Mouse (Mus musculus) spleen, postnatal 36 days (tissue): ENCODE results near the gene Gm3383.
"Not testable (repeated sequence)": the region's sequence is repeated elsewhere in the genome, so short reads cannot be mapped to it uniquely, and the experiment has no call there.

ENCODE experiments used
- DNase-seq, 2 experiments: peaks; one replicate each; pipeline ENCODE4 v3.0.0; 2022; ENCODE audit warnings: low spot score in 2 of 2, mixed read lengths in 1 of 2

Gm3383 gene

DNA sequence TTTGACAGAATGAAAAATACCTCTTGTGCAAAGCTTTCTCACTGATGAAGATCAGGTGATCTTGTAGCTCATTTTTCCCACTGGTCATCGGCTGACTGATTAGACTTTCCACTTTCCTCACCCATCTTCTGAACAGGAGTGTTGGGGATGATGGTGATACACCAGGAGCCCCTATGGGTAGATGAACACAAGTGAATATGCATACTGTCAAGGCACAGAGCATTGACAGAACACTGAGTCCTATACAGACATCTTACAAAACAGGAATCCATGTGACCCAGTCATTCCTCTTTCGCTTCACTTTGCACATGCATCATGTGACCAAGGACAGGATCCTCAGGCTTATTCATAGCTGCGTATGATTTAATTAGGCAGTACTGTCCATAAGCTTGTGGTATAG, at the start of gene Gm3383:
Gene Gm3383 (minus strand): TSS at position 101 of the 400 bp plus-strand sequence.
- DNase-seq = not testable (repeated sequence)

DNA sequence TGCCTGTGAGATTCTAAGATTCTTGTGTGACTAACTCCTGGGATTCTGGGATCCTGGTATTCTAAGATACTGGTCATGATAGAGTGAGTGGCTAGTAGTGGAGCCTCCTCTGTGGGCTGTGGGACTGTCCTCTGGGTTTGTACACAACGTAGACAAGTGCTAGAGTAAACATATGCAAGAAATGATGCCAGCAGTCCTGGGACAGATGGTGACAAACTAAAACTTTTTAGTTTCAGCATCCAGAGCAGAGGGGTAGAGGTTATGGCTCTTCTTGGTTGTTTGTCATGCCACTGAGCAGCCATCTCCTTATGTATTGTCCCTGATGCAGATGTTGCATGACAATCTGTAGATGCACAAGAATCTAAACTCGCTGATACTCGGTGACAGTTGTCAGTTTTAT, 48.1 kb upstream of the Gm3383 start:
- not testable (repeated sequence) for DNase-seq

DNA sequence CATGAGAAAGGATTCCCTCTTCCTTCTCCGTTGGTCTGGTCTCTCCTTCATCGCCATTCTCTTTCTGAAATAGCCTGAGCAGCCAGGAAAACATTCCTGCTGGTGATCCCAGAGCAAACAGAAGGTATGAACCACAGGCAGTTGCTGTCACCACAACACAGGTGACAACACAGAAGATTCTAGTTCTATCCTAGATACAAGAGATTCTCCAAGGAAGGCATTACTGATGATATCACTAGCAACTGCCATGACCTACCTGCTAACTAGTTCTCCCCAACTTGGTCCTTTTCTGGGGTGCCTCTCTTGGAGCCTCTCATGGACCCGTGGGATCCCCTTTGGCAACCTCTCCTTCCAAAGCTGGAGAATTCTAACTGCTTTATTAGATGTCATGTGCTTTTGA, 22.4 kb upstream of the Gm3383 start, which contains the start of gene Gm3424:
Gene Gm3424 (minus strand): TSS at position 101 of the 400 bp plus-strand sequence.
- not testable (repeated sequence) for DNase-seq

DNA sequence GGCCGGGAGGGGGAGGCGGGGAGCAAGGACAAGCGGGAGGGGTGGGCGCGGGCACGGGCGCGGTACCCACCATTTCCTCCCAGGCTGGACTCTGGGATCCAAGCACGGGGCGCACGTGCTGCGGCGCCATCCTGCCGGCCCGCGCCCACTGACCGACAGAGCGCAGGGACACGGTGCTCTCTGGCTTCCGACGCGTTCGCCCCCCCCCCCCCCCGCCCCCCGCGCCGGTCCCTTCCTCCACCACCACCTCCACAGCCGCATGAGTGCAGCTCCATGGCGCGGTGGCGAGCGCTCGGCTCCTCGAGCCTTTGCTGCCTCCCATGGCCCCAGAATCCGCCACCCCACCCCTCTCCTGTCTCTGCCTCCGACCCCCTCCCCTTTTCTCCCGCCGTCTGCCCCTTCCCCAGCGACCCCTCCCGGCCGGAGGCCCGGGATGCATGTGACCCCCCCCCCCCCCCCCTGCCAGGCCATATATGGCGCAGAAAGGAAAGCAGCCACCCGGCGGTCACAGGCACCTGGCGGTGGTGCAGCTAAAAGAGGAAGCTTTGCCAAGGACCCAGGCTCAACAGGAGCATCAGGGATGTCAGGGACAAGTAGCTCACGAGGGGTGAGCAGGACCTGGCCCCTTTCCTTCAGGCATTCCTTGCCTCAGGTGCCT, 5.0 kb upstream of the Gm3383 start:
- not testable (repeated sequence) for DNase-seq

DNA sequence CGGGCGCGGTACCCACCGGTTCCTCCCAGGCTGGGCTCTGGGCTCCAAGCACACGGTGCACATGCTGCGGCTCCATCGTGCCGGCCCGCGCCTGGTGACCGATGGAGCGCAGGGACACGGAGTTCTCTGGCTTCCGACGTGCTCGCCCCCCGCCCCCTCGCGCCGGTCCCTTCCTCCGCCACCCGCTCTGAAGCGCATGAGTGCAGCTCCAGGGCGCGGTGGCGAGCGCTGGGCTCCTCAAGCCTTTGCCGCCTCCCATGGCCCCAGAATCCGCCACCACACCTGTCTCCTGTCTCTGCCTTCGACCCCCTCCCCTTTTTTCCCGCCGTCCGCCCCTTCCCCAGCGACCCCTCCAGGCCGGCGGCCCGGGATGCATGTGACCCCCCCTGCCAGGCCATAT, 66.3 kb downstream of the Gm3383 start, which contains the start of gene Gm3373:
Gene Gm3373 (minus strand): TSS at position 101 of the 400 bp plus-strand sequence.
- not testable (repeated sequence) for DNase-seq

DNA sequence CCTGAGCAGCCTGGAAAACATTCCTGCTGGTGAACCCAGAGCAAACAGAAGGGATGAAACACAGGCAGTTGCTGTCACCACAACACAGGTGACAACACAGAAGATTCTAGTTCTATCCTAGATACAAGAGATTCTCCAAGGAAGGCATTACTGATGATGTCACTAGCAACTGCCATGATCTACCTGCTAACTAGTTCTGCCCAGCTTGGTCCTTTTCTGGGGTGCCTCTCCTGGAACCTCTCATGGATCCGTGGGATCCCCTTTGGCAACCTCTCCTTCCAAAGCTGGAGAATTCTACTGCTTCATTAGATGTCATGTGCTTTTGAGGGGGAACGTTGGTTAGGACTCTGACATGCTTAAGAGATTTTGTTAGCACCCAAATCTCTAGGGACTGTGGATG, 120.4 kb downstream of the Gm3383 start, which contains the start of gene Gm9603:
Gene Gm9603 (minus strand): TSS at position 101 of the 400 bp plus-strand sequence.
- DNase-seq = not testable (repeated sequence)

DNA sequence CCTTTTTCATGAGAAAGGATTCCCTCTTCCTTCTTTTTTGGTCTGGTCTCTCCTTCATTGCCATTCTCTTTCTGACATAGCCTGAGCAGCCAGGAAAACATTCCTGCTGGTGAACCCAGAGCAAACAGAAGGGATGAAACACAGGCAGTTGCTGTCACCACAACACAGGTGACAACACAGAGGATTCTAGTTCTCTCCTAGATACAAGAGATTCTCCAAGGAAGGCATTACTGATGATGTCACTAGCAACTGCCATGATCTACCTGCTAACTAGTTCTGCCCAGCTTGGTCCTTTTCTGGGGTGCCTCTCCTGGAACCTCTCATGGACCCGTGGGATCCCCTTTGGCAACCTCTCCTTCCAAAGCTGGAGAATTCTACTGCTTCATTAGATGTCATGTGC, 174.9 kb downstream of the Gm3383 start, which contains the start of gene Gm8265:
Gene Gm8265 (minus strand): TSS at position 101 of the 400 bp plus-strand sequence.
- DNase-seq = not testable (repeated sequence)
